Mouse (Mus musculus) cerebellum, postnatal 36 days (tissue): ENCODE measurements around the gene Idnk.
"Not testable (repeated sequence)": the region's sequence is repeated elsewhere in the genome, so short reads cannot be mapped to it uniquely, and the experiment has no call there.

Source experiments
- DNase-seq, 2 experiments: peaks; one replicate each; pipeline ENCODE4 v3.0.0; 2021 to 2022; ENCODE audit warnings: mixed read lengths in 2 of 2

Gene Idnk

DNA sequence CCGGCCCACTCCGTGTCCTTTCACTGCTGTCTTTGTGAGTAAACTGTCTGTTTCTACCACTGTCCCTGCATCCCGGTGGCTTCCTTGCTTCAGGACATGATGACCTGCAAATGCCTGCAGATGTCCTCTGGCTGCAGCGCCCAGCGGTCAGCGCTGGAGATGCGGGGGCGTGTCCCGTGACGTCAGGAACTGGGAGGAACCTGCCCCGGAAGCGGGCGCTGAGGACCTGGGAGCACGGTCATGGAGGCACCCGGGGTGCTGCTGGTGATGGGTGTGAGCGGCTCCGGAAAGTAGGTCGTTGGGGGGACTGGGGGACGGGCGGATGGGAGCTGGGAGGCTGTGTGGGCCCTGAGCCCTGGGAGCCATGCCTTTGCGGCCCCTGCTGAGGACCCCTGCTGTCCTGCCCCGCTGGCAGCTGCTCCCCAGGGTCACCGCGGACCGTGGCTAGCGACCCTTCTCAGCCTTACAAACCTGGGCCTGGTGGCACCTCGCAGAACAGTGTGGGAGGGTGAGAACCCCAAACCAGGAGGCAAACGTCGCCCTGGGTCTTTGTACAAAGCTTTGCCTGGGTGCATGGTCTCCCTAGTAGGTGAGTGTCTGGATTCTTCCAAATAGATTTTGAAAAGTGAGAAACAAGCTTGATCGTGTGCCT lies at the start of gene Idnk:
TSS of gene Idnk (plus strand) at position 203 of the 652 bp plus-strand sequence.
- DNase-seq = peak; percentile 77 to 86

DNA sequence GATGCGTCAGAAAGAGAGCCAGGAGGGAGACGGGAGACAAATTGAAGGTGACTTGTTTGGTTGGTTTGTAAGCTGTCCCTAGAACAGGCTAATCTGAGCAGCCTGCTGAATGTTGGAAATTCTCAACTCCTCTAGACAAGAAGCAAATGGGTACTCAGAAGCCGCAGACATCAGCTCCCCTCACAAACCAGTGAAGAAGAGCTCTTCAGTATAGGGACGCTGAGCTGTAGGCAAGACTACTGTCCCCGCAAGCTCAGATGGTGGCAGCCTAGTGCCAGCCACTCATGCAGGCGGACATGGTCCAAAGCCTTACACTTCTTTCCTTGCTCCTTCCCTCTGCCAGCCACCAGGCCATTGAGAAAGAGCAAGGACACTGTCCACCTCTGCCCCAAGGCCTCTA lies 46.1 kb upstream of the Idnk start:
- peak; percentile 35 to 36 for DNase-seq

DNA sequence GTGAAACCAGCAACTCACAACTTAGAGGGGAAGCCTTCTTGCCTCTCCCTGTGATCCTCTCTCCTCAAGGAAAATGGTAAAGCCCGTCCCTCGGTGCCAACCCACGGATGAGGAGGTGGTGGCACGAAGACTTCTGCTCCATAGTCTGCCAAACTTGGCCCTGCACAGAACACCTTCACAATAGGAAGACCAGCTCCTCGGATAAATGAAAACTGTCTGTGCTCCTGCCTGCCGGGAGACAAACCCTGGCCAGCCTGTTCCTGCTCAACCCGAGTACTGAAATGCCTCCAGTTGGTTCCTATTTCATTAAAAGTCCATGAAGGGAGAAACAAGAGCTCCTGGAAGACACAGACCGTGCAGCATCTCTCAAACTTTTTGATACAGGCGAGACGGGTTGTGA lies 45.3 kb upstream of the Idnk start:
- DNase-seq = peak in 1 of 2 experiments; percentile 56

DNA sequence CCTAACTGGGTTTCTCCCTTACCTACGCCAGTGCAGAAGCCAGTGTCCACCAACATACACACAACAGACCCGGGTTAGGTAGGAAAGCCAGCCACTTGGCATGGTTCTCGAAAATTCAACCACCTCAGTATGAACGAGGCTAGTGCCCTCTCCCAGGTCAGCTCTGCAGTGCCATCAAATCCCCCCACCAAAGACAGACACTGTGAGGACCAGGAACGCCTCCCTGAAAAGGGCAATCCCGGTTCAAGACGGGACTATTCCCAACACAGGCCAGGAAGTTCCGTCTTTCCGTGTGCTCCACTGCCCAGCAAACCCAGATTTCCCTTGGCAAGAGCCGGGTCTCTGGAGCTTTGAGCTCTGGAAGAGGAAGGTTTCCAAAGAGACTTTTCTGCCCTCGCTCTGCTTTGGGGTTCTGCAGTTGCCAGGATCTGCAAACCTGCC lies 44.8 kb upstream of the Idnk start:
- peak in 1 of 2 experiments; percentile 29 for DNase-seq

DNA sequence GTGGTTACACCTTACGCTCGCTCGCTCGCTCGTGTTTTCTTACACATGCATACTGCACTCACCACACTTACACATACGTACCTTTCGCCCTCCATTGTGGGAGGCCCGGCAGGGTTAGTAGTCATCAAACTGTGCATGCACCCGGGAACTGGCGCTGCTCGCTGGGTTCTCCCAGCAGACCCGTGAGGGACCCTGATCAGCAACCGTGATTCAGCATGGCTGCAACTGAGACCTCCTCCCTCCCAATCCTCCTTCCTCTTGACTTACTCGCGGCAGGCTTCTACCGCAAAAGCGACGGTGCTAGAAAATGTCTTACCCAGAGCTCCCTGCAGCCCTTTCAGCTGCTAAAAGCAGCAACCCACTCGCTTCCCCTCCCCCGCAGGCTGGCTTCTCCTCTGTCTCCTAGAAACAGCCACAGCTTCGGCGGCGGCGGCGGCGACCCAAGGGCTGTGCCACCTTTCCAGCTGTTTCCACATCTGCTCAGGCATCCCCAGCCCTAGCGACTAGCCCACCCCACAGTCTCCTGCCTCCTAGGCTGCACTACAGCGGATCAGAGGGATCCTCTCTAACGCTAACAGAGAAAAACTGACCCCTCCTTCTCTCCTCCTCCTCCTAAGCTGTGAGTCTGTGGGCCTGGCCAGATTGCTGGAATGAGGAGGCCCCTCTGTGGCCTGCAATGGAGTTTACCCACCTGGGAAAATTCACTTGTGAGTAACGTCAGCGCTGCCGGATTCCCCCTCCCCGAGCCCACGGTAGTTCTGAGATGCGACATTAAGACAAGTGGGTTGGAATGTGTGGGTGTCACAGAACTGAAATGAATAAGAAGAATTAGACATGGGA lies 44.2 kb upstream of the Idnk start, which contains the start of gene Klhl3:
TSS of gene Klhl3 (minus strand) at position 532 of the 840 bp plus-strand sequence.
- DNase-seq = peak; percentile 73 to 78

DNA sequence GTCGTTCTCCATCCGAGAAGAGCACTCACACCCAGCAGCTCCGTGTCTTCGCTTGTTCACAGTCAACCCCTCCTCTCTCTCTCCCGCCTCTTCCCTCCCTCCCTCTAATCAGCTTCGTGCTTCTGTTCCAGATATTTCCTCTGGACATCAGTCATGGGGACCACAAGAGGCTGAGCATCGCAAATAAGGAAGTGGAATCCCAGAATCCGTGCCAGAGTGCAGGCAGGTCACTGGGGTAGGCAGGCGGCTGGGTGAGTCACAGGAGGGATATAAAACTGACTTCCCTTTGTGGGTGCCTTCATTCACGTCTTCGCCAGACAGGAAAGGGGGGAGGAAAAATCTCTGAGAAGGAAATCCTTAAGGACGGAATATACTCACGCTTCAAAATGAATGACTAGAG lies 42.2 kb upstream of the Idnk start:
- no peak for DNase-seq

DNA sequence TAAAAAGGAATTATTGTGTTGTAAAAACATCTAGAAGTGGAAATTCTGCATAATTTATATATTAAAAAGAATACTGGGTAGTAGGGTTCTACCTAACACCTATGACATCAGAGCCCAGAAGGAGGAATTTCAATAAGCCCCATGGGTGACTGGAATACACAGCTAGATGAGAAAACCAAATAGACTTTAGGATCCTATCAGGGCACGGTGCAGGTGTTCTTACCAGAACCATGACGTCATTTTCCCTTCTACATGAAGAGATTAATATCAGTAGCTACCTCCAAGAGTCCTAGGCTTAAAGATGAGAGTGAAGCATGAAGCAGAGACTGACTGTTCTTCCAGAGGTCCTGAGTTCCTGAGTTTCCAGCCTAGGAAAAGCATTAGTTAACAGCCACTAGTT lies 40.6 kb upstream of the Idnk start:
- no peak for DNase-seq

DNA sequence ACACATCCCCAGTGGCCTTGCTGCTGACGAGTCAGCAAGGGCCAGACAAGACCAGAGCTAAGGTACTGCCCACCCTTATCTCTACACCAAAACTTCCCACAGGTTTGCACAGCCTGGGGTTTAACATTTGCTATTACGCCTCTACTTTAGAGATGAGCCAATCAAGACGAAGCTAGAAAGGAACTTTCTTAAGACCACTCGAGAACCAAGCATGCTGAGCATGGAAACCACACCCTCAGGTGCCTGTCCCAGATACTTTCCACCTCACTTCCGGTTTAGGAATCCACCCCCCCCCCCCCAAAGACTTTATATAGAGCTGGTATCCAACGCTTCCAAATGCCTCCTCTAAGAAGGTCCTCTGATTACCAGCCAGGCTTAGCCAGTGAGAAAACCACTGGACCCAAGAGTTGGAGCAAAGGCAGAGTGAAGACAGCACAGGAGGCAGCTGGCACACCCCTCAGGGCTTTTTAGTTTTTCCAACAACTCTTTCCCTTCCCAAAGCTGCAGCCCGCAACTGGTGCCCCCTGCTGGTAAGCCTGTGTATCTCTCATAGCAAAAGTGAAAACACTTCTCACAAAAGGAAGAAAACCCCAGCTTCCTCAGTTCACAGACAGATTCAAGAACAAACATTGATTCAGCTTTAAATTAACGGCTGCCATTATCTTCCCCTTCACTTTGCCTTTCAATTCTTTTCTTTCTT lies 40.0 kb upstream of the Idnk start:
- DNase-seq = peak; percentile 54 to 63

DNA sequence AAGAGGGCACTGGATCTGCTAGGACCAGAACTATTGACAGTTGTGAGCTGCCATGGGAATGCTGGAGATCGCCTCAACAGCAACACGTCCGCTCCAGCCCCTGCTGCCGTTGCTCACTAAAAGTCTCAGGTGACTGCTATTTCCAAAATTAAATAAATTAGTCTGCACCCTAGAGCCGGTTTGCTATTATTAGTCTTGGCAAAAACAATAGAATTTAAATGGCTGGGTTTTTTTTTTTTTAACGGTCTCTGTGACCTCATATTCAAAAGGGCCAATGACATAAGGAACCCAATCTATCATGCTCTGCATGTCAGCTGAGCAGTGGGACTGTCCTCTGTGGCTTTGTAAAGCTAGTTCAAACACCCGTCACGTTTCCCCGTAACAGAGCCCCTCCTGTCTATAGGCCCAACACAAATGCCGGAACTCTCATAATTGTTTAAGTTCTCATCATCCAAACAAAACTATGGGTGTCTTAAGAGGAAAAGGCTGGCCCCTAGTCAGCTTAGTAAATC lies 34.6 kb upstream of the Idnk start:
- no peak for DNase-seq

DNA sequence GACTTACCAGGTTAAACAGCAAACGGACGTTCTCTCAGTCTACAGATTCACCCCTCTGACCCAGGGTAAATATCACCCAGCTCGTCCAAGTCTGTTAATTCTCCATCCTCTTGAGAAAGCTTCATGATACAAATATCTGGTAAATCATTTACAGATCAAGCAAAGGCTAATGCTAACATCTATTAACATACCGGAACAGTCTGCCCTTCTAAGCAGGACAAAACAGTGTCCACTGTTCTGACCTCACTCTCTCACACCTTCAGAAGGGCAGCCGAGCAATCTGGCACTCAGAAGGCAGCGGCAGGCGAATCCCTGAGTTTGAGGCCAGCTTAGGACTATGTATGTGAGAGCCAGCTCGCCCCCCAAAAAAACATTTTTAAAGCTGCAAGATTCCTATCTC lies 34.1 kb upstream of the Idnk start:
- DNase-seq = no peak

DNA sequence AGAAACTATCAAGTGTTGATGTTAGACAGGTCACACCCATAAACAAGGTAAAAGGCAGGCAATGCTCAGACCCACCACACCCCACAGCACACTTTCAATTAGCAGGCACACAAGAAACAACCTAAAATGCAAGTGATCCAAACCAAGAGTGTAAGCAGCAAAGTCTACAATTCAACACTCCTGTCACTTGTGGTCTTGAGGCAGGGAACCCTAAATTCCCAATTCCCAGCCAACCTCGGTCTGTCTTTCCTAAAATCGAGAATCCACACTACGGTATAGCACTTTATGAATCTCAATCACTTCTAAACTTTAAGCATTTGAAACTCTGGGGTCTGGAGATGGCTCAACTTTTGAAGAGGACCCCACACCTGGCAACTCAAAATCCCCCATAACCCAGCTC lies 33.2 kb upstream of the Idnk start:
- DNase-seq = no peak

DNA sequence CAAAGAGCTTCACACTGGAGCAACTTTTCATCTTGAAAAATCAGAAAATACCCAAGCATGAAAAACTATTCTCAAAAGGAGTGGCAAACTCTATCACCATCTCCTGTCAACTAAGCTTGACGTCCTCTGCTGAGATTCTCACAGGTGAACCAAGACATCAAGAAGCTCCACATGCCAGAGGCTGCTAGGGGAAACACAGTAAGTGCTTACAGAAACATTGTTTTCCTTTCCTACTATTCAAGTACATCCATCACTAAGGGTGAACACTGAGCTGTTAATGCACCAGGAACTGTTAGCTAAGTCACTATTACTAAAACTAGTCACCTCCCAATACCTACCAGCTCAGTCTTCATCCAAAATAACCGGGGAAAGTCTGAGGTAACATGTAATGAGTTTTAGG lies 32.5 kb upstream of the Idnk start:
- DNase-seq = no peak

DNA sequence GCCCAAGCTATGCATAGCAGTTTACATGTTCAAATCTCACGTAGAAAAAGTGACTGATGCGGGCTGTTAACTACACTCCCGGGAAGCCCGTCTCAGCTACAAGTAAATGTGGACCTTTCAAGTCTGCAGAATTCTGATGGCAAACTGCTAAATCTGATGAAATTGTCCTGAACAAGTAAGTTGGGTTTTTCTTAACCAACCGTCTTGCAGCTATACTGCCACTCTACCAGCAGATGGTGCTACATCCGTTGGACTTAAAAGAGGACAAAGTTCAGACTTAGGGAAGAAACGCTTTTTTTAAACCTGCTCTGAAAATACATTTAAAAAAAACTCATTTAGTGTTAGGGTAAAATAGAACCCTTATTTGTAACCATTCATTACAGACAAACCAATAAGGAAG lies 31.3 kb upstream of the Idnk start:
- peak in 1 of 2 experiments; percentile 32 for DNase-seq

DNA sequence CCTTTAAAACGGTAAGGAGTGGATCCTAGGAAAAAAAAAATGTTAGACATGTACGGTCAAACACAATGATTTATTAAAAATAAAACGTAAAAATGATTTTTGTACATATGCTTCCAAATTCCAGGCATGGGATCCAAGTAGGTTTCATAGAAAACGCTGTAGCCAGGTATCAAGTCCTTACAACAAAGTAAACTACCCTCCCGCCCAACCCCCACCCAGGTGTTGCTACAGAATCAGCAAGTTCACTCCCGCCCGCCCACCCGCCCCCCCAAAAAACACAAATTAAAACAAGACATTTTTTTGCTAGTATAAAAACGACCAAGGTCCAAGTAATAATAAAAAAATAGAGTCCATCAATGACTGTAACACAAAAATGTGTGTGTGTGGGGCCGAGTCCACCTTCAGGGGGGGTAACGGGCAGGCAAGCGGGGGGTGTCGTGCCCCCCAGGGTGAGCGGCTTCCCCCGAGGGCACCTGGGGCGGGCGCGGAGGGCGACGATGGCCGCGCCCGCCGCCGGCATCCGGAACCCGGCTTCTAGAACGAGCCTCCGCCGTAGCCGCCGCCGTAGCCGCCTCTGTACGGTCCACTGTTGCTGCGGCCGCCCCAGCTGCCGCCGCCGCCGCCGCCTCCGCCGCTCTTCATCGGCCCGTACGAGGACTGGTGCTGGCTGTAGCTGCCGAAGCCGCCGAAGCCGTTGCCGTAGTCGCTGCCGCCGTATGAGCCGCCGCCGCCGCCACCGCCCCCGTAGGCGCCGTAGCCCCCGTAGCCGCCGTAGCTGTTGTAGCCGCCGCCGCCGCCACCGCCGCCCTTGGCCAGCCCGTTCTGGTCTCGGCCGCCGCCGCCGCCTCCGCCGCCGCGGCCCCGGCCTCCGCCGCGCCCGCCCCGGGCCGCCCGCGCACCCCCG lies 30.3 kb upstream of the Idnk start:
- DNase-seq = no peak

DNA sequence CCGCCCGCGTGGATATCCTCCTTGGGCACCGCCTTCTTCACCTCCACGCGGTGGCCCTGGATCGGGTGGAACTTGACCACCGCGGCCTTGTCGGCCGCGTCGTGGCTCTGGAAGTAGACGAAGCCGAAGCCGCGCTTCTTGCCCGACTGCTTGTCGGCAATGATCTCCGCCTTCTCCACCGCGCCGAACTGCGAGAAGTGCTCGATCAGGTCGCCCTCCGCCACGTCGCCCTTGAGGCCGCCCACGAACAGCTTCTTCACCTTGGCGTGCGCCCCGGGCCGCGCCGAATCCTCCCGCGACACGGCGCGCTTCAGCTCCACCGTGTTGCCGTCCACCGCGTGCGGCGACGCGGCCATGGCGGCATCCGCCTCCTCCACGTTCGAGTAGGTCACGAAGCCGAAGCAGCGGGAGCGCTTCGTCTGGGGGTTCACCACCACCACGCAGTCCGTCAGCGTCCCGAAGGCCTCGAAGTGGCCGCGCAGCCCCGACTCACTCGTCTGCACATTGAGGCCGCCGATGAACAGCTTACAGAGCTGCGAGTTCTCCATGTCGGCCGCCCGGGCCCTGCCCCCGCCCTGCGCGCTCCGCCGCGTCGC lies 29.6 kb upstream of the Idnk start:
- peak in 1 of 2 experiments; percentile 76 for DNase-seq

DNA sequence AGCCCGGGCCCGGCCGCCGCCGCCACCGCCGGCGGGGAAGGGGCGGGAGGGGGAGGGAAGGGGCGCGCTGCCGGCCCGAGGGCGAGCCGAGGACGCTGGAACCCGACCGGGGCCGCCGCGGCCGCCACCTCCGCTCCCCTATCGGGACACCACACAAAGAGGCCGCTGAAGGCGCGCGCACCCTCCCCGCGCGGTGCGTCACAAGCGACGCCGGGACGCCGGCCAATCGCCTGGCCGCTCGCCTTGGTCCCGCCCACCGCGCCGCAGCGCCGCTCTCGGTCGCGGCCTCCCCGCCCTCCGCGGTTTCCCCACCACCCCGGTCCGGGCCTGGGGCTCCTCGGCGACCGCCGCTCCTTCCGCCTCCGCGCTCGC lies 29.1 kb upstream of the Idnk start, which contains the start of gene Hnrnpa0:
TSS of gene Hnrnpa0 (minus strand) at position 161 of the 372 bp plus-strand sequence.
- peak; percentile 95 to 96 for DNase-seq

DNA sequence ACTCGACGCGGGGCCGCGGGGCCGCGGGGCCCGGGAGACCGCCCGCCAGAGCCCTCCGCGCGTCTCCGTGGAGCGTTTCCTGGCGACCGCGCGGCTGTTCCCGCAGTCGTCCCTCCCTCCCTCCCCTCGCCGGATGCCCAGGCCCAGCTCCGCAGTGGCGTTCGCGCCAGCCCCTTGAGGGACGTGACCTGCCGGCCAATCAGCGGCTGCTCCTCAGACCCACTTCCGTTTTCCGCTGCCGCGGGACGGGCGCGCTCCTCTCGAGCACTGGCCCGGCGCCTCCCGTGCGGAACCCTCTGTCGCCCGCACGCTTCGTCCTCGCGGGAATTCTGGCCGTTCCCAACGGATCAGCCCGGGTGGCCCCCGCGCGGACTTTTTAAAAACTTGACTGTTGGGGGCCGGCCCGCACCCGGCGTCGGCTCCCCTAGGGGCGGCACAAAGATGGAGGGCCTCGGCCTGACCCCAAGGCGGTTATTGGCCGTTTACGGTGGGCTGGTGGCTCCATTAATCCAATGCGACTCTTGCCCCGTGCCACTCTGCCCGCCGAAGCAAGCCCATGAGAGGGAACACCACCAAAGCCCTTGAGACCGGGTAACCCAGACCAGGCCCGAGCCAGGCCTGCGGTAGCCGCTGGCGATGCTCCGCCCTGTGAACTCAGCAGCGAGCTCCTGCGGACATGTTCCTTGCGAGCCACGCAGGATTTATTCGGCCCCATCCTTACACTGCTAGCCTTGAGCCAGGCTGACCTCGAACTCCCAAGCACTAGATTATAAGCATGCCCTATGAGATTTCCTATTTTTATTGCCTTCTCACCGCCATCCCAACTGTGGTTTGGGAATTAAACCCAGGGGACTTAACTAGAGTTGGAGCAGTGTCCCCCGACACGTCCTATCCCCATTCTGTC lies 28.4 kb upstream of the Idnk start:
- DNase-seq = peak; percentile 96 to 98

DNA sequence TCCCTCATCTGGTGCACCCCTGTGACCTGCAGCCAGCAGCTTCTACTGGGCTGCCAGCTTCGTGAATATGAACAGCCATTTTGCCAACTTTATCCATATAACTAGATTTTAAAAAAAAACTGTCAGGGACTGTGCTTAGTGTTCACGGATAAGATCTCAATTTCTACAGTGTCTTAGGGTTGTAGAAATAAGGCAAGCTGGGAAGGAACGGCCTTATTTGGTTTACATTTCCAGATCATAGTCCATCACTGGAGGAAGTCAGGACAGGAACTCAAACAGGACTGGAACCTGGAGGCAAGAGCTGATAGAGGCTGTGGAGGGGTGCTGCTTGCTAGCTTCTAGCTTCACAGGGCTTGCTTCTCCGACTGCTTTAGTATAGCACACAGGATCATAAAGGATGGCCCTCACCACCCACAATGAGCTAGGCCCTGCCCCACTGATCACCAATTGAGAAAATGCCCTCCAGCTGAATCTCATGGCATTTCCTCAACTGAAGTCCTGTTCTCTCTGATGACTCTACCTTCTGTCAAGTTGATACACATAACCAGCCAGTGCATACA lies 27.7 kb upstream of the Idnk start:
- no peak for DNase-seq

DNA sequence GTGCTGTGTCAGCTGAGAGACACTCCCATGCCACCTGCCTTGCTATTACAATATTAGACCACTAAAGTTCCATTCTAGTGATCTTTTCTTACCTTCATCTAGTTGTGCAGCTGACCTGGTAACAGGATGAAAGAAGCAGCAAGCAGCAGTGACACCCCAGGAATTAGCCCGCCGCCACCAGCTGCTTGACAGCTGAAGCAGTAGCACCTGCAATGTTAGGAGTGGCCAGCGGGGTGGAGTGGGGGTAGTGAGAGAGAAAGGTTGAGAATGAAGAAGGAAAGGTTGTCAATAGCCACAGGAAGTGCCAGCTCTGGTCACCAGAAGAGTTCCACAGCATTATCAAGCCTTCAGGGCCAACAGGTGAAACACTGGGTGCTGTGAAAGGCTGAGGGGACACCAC lies 25.8 kb upstream of the Idnk start:
- DNase-seq = no peak

DNA sequence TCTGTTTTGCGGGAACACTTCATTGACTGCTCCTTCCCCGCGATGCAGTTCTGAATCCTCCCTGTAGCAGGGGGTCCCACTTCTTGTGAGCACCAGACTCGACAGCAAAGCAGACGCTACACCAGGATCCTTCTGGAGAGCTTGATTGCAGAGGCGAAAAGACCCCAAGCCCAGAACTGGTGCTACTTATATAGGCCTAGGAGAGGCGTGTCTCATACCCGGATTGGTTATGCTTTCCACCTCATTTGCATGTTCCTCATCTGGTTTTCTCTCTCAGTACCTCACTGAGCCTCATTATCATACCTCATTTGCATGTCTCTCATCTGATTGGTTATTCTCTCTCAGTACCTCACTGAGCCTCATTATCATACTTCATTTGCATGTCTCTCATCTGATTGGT lies 10.8 kb upstream of the Idnk start:
- not testable (repeated sequence) for DNase-seq
